Mouse (Mus musculus) liver, embryonic 16.5 days (tissue): ENCODE data around the gene Tmf1. TPM values are rescaled to one million over a fixed set of nuclear protein-coding genes. Genes with fewer than 3 reads are reported as not detected.

ENCODE experiments used
- ATAC-seq: fragments of 200-750 bp; cut with Nextera tagmentation; 2 replicates; pipeline ENCODE4 v1.8.0; 2017; ENCODE audit warnings: low read depth, mild to moderate bottlenecking, moderate number of reproducible peaks, moderate library complexity
- H3K27ac ChIP-seq: fragments of 300-500 bp; sonication (generic); 2 replicates; pipeline ENCODE4 v1.5.1; 2014; ENCODE audit warnings: mild to moderate bottlenecking, low read length
- H3K27me3 ChIP-seq: fragments of 300-500 bp; sonication (generic); 2 replicates; pipeline ENCODE4 v1.6.1; 2014; ENCODE audit warnings: low read depth, low read length, mixed read lengths; ENCODE audit not compliant: control insufficient read depth, insufficient read depth
- H3K36me3 ChIP-seq: fragments of 300-500 bp; sonication (generic); 2 replicates; pipeline ENCODE4 v1.6.1; 2014; ENCODE audit warnings: mild to moderate bottlenecking; ENCODE audit not compliant: control insufficient read depth, insufficient read depth
- H3K4me1 ChIP-seq: fragments of 300-500 bp; sonication (generic); 2 replicates; pipeline ENCODE4 v1.6.1; 2014; ENCODE audit warnings: low read depth, low read length, mixed read lengths; ENCODE audit not compliant: control insufficient read depth
- H3K4me2 ChIP-seq: fragments of 300-500 bp; sonication (generic); 2 replicates; pipeline ENCODE4 v1.6.1; 2014; ENCODE audit warnings: low read depth, low read length, mixed read lengths
- H3K4me3 ChIP-seq: fragments of 300-500 bp; sonication (generic); 2 replicates; pipeline ENCODE4 v1.5.1; 2014; ENCODE audit warnings: low read depth, mild to moderate bottlenecking, low read length
- H3K9ac ChIP-seq: fragments of 300-500 bp; sonication (generic); 2 replicates; pipeline ENCODE4 v1.6.1; 2014; ENCODE audit warnings: low read depth, low read length
- H3K9me3 ChIP-seq: fragments of 300-500 bp; sonication (generic); replicated peaks from 2 replicates; pipeline ENCODE4 v1.6.1; 2016; ENCODE audit warnings: low read length; ENCODE audit not compliant: control insufficient read depth
- WGBS: fragments of 180-500 bp; shearing (Covaris S2); extraction: QIAGEN DNeasy Blood & Tissue Kit; methylation state at CpG from one replicate; pipeline ENCODE4 v1.1.7; 2014; ENCODE audit not compliant: insufficient replicate concordance; 5-methylcytosine and 5-hydroxymethylcytosine counted together
- polyA plus RNA-seq: library from polyadenylated mRNA; unstranded; fragments of >200 nt; fragmentation: Nextera tagmentation; extraction: Ambion mirVana; gene quantifications from 2 replicates; pipeline ENCODE4 v1.2.1, GENCODE M21; 2015

Tmf1 gene
- polyA plus RNA-seq, 1 experiment from 2014 or later: 10.5 TPM

DNA sequence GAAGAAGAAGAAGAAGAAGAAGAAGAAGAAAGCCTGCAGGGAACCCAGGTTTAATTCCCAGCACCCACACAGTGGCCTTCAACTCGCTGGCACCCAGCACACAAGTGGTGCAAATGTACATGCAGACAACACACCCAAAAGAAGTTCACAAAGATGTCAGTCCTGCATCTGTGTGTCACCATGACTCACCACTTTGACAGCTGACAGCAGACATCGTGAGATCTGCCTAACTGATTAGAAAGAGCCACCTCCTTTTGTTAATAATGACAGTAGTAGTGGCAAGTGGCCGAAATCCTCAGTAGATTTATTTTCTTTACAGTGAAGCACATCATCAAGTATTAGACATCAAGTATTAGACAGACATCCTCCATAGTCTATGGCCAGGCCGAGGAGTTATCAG, 28.2 kb upstream of the Tmf1 start:
- H3K9ac ChIP-seq: peak overlapping the region; percentile 10; the same call in 1 of the 2 replicates
- H3K36me3 ChIP-seq: no peaks in the 10 kb centered on the region
- peak overlapping the region; percentile 0; the same call in 1 of the 2 replicates for H3K4me2 ChIP-seq
- no peaks in the 10 kb centered on the region for H3K9me3 ChIP-seq
- H3K27ac ChIP-seq: 0 out of 2 replicates have a peak overlapping the region, but pooled peaks have one; percentile 40
- H3K27me3 ChIP-seq: no peaks in the 10 kb centered on the region
- no peak overlapping the region for H3K4me3 ChIP-seq
- peaks cover 38% of the 10 kb centered on the region for H3K4me1 ChIP-seq
- ATAC-seq: no peak
- WGBS: 50% methylated on average over 4 of the region's 4 CpGs

DNA sequence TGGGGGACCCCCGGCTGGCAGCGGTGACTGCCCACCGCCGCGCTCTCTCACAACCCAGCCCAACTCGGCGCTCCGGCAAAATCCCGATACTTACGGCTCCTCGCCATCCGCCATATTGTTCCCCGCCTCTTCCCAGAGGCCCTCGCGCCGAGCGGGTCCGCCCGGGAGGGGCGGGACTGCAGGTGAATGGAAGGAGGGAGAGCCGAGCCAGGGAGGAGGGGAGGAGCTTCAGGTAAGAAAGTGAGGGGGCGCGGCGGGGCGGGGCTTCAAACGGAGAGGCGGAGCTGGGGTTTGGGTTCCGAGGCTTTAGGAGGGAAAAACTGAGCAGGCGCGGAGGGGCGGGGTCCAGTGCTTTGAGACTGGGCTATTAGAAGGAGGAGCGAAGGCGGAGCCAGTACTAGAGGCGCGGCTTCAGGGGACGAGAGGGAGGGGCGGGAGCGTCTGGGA, 26.5 kb upstream of the Tmf1 start, which contains the start of gene Uba3:
Uba3 (minus strand) TSS at position 209 of the 447 bp plus-strand sequence.
- no peaks in the 10 kb centered on the region for H3K27me3 ChIP-seq
- H3K9ac ChIP-seq: peak within 1 kb of the TSS; percentile 95
- no peaks in the 10 kb centered on the region for H3K9me3 ChIP-seq
- peaks cover 34% of the 10 kb centered on the region for H3K4me1 ChIP-seq
- H3K4me3 ChIP-seq: peak within 1 kb of the TSS; percentile 94
- peak within 1 kb of the TSS; percentile 76 for H3K27ac ChIP-seq
- WGBS: 1% methylated on average over 35 of the region's 38 CpGs
- peak within 1 kb of the TSS; percentile 76 for H3K4me2 ChIP-seq
- peak; percentile 97 for ATAC-seq
- 0 out of 2 replicates have a peak, but pooled peaks cover 3% of the 10 kb centered on the region for H3K36me3 ChIP-seq

DNA sequence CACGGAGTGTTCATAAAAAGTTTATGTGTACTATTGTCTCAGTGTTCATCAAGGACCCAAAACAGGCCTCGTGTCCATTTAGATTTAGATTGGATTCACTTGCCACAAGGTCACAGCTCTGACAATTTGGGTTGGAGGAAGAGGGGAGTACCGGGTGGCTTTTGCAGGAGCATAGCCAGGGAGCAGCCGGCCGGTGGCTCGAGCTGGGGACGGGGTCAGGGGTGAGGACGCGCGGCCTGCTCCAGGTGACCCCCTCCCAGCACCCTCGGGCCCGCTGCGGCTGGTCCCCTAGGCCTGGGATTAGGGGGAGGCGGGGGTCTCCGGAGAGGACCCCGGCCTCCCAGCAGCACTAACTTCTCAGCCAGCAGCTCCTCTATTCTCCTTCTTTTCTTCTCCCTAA, 26.0 kb upstream of the Tmf1 start:
- ATAC-seq: peak; percentile 37
- Histone ChIP-seq H3K4me3 (peak overlapping the region; percentile 94), H3K9ac (peak overlapping the region; percentile 95), H3K4me1 (peaks cover 29% of the 10 kb centered on the region), H3K36me3 (0 out of 2 replicates have a peak, but pooled peaks cover 3% of the 10 kb centered on the region), H3K27me3 (no peaks in the 10 kb centered on the region), H3K4me2 (peak overlapping the region; percentile 76), H3K27ac (peak overlapping the region; percentile 76), H3K9me3 (no peaks in the 10 kb centered on the region)
- WGBS: under 1% methylated on average over 16 of the region's 16 CpGs

DNA sequence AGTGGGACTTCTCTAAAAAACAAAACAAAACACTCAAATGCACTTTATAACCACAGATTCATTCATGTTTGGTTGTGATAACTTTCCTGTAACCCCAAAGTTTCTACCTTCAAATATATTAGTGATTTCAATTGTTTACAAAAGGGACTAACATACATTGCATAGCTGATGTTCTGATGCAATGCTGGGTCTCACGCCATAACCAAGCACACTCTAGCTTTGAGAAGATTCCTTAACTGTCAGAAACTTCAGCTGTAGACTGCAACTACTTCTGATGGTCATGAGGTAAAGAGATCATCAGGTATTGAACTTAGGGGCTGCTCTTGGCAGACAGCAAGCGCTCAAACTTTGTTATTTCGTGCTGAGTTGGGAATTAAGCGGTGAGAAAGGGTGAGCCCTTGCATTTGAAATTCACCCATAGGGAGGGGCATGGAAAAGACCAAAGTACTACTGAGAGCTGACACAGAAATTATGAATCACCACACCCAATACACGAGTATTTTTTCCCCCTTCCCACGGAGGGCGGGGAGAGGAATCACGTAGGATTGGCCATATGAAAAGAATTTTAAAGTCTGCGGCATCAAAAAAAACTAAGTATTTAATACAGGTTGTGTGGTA, 25.4 kb upstream of the Tmf1 start:
- 11% methylated on average over 9 of the region's 9 CpGs for WGBS
- 0 out of 2 replicates have a peak, but pooled peaks cover 3% of the 10 kb centered on the region for H3K36me3 ChIP-seq
- H3K4me3 ChIP-seq: peak overlapping the region; percentile 94
- H3K9me3 ChIP-seq: no peaks in the 10 kb centered on the region
- peak overlapping the region; percentile 76 for H3K27ac ChIP-seq
- peaks cover 25% of the 10 kb centered on the region for H3K4me1 ChIP-seq
- no peaks in the 10 kb centered on the region for H3K27me3 ChIP-seq
- no peak for ATAC-seq
- H3K4me2 ChIP-seq: peak overlapping the region; percentile 76
- peak overlapping the region; percentile 95 for H3K9ac ChIP-seq

DNA sequence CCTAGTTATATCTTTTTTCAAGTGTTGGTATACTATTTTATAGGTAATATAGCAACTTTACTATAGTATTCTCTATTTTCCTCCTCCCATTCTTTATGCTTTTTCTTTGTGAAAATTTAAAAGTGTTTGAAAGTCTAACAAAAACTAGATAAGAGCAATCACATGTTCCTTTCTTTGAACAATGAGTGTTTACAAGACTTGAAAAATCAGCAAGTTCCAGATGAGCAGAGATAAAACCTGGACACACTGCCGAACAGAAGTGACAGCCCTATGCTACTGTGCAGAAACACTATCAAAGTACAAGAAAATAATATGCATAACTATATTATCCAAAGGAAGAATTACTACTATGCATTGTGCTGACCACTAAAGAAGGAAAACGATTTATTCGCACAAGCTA, 23.6 kb upstream of the Tmf1 start:
- Histone ChIP-seq H3K4me2 (no peak overlapping the region), H3K4me1 (peaks cover 22% of the 10 kb centered on the region), H3K9me3 (no peaks in the 10 kb centered on the region), H3K9ac (no peak overlapping the region), H3K27ac (no peak overlapping the region), H3K36me3 (peaks cover 5% of the 10 kb centered on the region), H3K4me3 (no peak overlapping the region), H3K27me3 (no peaks in the 10 kb centered on the region)
- 67% methylated on average over 3 of the region's 3 CpGs for WGBS
- no peak for ATAC-seq

DNA sequence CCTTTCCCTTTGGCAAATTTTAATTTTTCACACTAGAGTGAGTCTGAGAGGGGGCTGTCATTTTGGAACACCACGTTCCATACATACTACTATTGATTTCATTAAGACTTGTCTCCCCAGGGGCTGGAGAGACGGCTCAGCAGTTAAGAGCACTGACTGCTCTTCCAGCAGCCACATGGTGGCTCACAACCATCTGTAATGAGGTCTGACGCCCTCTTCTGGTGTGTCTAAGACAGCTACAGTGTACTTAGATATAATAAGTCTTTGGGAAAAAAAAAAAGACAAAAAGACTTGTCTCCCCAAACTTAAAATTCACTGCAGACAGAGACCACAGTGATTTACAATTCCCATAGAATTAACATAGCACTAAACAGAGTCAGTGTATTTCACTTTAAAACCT, 21.5 kb upstream of the Tmf1 start:
- H3K27ac ChIP-seq: no peak overlapping the region
- no peaks in the 10 kb centered on the region for H3K27me3 ChIP-seq
- H3K4me3 ChIP-seq: no peak overlapping the region
- H3K4me2 ChIP-seq: no peak overlapping the region
- H3K9ac ChIP-seq: no peak overlapping the region
- peaks cover 22% of the 10 kb centered on the region for H3K36me3 ChIP-seq
- ATAC-seq: no peak
- WGBS: 66% methylated on average over 3 of the region's 3 CpGs
- H3K9me3 ChIP-seq: no peaks in the 10 kb centered on the region
- peaks cover 14% of the 10 kb centered on the region for H3K4me1 ChIP-seq

DNA sequence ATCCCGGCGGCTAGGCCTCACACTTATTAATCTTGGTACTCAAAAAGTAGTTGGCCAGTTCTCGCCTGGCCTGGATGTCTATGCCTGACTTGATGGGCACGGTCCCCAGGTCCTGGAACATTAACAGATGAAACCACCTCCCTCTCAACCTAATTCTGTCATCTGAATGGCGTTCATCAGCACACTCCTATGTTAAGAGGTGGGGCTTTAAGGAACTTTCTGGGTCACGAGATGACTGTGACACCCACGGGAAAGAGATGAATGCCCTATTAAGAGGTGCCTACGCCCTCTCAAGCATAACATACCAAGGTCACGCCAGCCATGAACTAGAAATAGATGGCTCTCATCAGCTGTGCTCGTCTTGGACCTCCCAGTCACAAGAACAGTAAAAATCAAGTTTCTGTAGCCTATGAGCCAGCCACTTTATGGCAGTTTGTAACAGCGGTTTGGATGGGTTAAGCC, 476 bp upstream of the Tmf1 start:
- H3K27me3 ChIP-seq: no peaks in the 10 kb centered on the region
- H3K4me1 ChIP-seq: peaks cover 22% of the 10 kb centered on the region
- H3K36me3 ChIP-seq: peaks cover 5% of the 10 kb centered on the region
- peak overlapping the region; percentile 93 for H3K27ac ChIP-seq
- H3K9me3 ChIP-seq: no peaks in the 10 kb centered on the region
- ATAC-seq: peak; percentile 40
- WGBS: 12% methylated on average over 11 of the region's 11 CpGs
- peak overlapping the region; percentile 75 for H3K4me2 ChIP-seq
- peak overlapping the region; percentile 99 for H3K4me3 ChIP-seq
- H3K9ac ChIP-seq: peak overlapping the region; percentile 99

DNA sequence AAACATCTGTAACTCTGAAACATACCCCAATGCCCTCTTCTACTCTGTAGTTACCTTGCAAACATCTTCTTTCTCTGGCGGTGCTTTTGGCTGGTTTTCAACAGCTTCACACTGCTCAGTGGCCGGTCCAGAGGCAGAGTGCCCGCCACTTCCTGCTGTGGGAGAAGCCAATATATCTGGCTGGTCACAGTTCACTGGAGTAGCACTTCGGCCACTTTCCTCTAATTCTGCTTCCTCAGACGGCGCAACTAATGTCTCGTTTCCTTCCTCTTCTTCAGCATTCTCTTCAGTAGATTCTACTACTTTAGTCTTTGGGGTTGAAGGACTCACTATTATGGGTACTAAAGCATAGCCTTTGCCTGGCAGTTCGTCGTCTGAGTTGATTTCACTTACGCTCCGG, 3.2 kb downstream of the Tmf1 start:
- 0 out of 2 replicates have a peak overlapping the region, but pooled peaks have one; percentile 9 for H3K4me2 ChIP-seq
- H3K27me3 ChIP-seq: no peaks in the 10 kb centered on the region
- H3K9ac ChIP-seq: no peak overlapping the region
- peaks cover 22% of the 10 kb centered on the region for H3K4me1 ChIP-seq
- ATAC-seq: no peak
- 48% methylated on average over 11 of the region's 11 CpGs for WGBS
- H3K9me3 ChIP-seq: no peaks in the 10 kb centered on the region
- no peak overlapping the region for H3K4me3 ChIP-seq
- peaks cover 21% of the 10 kb centered on the region for H3K36me3 ChIP-seq
- no peak overlapping the region for H3K27ac ChIP-seq

DNA sequence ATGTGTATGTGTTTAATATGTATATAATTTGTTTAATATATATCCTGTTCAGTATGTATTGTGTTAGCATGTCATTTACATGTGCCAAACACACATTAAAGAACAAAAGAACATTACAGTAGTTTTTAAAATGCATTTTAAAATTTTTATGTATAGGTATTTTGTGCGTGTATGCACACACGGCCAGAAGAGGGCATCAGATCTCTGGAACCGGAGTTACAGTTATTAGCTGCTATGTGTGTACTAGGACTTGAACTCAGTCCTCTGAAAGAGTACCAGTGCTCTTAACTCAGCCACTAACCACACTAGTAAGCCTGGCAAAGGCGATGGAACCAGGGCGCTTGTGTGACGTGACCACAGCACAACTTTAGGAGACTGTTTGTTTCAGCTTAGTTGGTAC, 28.8 kb downstream of the Tmf1 start:
- Histone ChIP-seq H3K27me3 (no peaks in the 10 kb centered on the region), H3K27ac (no peak overlapping the region), H3K4me1 (peaks cover 15% of the 10 kb centered on the region), H3K9ac (no peak overlapping the region), H3K4me3 (no peak overlapping the region), H3K9me3 (no peaks in the 10 kb centered on the region), H3K36me3 (no peaks in the 10 kb centered on the region), H3K4me2 (no peak overlapping the region)
- ATAC-seq: no peak
- 70% methylated on average over 6 of the region's 6 CpGs for WGBS
